8 mouse cellular contexts compared by ENCODE assay signal in genomic region chrX:41614920-41615319, GRCm38 (mm10).
DNase-seq lines count a peak whose midpoint lies in the region; ATAC-seq lines count a peak whose summit lies in the region.

No protein-coding gene starts in this region.

- DNase-seq in gastrocnemius, postnatal 14 days: peak; percentile 4
- no peak for DNase-seq in gastrocnemius, adult 8-10 months (ENCODE audit: low spot score in 2 of 2)
- DNase-seq in testis, postnatal 10 days (ENCODE audit: low spot score): peak; percentile 35
- DNase-seq in testis, postnatal 14 days (ENCODE audit: low spot score): no peak
- peak; percentile 45 for DNase-seq in embryo, embryonic 11 days
- DNase-seq in left cerebral cortex, postnatal 10 days (ENCODE audit: extremely low spot score in 1 of 2, low spot score in 2 of 2): peak; percentile 8 to 17
- DNase-seq in skeletal muscle tissue, adult 2 months (ENCODE audit: low read depth, low spot score): peak; percentile 0

- intact Hi-C loops in gastrocnemius, postnatal 14 days (cut with DNase I; ENCODE audit: low total_unique reads): no loop called here
- intact Hi-C loops in left cerebral cortex, postnatal 10 days (cut with DNase I): no loop called here

- ATAC-seq in megakaryocyte-erythroid progenitor cell, adult 5-6 weeks (replicated peaks; ENCODE audit: low FRiP score, low TSS enrichment, poor library complexity, severe bottlenecking): no peak; the same call in 1 of the 2 replicates

Comparison
In these comparisons a context has a peak if more than half of its experiments do, and no peak if none do; other contexts are left out.
1. DNase-seq: peak in gastrocnemius, postnatal 14 days (single experiment), testis, postnatal 10 days (single experiment), embryo, embryonic 11 days (single experiment), left cerebral cortex, postnatal 10 days (2 of 2) and skeletal muscle tissue, adult 2 months (single experiment); none in gastrocnemius, adult 8-10 months (0 of 2) and testis, postnatal 14 days (single experiment).